ENCODE assay signal across 1 mouse cellular context in the genomic region with DNA sequence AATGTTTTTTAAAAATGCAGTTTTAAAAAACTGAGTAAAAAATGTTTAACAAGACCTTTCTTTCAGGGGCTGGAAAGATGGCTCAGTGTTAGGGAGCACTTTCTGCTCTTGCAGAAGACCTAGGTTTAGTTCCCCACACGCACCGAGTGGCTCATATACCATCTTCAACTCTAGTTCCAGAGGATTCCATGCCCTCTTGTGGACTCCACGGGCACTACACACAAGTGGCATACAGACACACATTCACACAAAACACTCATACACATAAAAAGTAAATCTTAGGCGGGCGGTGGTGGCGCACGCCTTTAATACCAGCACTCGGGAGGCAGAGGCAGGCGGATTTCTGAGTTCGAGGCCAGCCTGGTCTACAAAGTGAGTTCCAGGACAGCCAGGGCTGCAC.
TF ChIP-seq lines count a peak whose summit lies in the region.

No protein-coding gene starts in this region.

TF ChIP-seq in CH12.LX, 34 proteins besides CTCF, POLR2A, EP300 and RAD21 (continued from another document):
- TF ChIP-seq PAX5 (IDR thresholded peaks at IDR 0.05; ENCODE audit: low read length) (no peak), GABPA (IDR thresholded peaks at IDR 0.05; ENCODE audit: insufficient replicate concordance, low read depth, low read length) (no peak), MAZ (IDR thresholded peaks at IDR 0.05; ENCODE audit: low read depth, low read length) (no peak), ZNF384 (IDR thresholded peaks at IDR 0.05; ENCODE audit: low read depth, low read length) (no peak), BHLHE40 (IDR thresholded peaks at IDR 0.05; ENCODE audit: low read depth, low read length) (no peak), KAT2A (IDR thresholded peaks at IDR 0.05; ENCODE audit: insufficient replicate concordance, low read length) (no peak), MXI1 (IDR thresholded peaks at IDR 0.05; ENCODE audit: low read depth, low read length) (no peak), MEF2A (IDR thresholded peaks at IDR 0.05; ENCODE audit: borderline replicate concordance, low read depth, low read length) (no peak), MYC (IDR thresholded peaks at IDR 0.05; ENCODE audit: low read depth, low read length) (no peak), USF1 (IDR thresholded peaks at IDR 0.05; ENCODE audit: low read depth, low read length) (no peak), ZMIZ1 (IDR thresholded peaks at IDR 0.05; ENCODE audit: low read depth, low read length) (no peak), ELF1 (IDR thresholded peaks at IDR 0.05; ENCODE audit: low read depth, low read length) (no peak)
